Mouse (Mus musculus) neural tube, embryonic 14.5 days (tissue): ENCODE results near the gene Gsg1l. TPM values are rescaled to one million over a fixed set of nuclear protein-coding genes. Genes with fewer than 3 reads are reported as not detected.
A peak's percentile ranks its signal among the peaks of the same experiment; 100 is the strongest.

ENCODE experiments used
- ATAC-seq: fragments of 200-750 bp; cut with Nextera tagmentation; 2 replicates; pipeline ENCODE4 v1.8.0; 2017; ENCODE audit warnings: low read depth, mild to moderate bottlenecking, moderate TSS enrichment, moderate library complexity
- H3K27ac ChIP-seq: fragments of 300-500 bp; sonication (generic); 2 replicates; pipeline ENCODE4 v1.5.1; 2014; ENCODE audit warnings: low read depth, mild to moderate bottlenecking, control low read depth, low read length, moderate library complexity, mixed read lengths
- H3K27me3 ChIP-seq: fragments of 300-500 bp; sonication (generic); 2 replicates; pipeline ENCODE4 v1.6.1; 2014; ENCODE audit warnings: low read length; ENCODE audit not compliant: control insufficient read depth, insufficient read depth
- H3K36me3 ChIP-seq: fragments of 300-500 bp; sonication (generic); 2 replicates; pipeline ENCODE4 v1.6.1; 2014; ENCODE audit warnings: low read length, mixed read lengths; ENCODE audit not compliant: control insufficient read depth, insufficient read depth
- H3K4me1 ChIP-seq: fragments of 300-500 bp; sonication (generic); 2 replicates; pipeline ENCODE4 v1.6.1; 2014; ENCODE audit warnings: low read length; ENCODE audit not compliant: control insufficient read depth, insufficient read depth
- H3K4me2 ChIP-seq: fragments of 300-500 bp; sonication (generic); 2 replicates; pipeline ENCODE4 v1.6.1; 2014; ENCODE audit warnings: mild to moderate bottlenecking, low read depth, low read length, control low read depth
- H3K4me3 ChIP-seq: fragments of 300-500 bp; sonication (generic); 2 replicates; pipeline ENCODE4 v1.5.1; 2014; ENCODE audit warnings: low read depth, low read length, control low read depth, mixed read lengths
- H3K9ac ChIP-seq: fragments of 300-500 bp; sonication (generic); replicated peaks from 2 replicates; pipeline ENCODE4 v1.6.1; 2014; ENCODE audit warnings: low read depth, mild to moderate bottlenecking, control low read depth, low read length, mixed read lengths
- H3K9me3 ChIP-seq: fragments of 300-500 bp; sonication (generic); 2 replicates; pipeline ENCODE4 v1.6.1; 2016; ENCODE audit warnings: low read length; ENCODE audit not compliant: control insufficient read depth
- WGBS: fragments of 180-500 bp; shearing (Covaris S2); extraction: QIAGEN DNeasy Blood & Tissue Kit; methylation state at CpG from one replicate; pipeline ENCODE4 v1.1.7; 2014; 5-methylcytosine and 5-hydroxymethylcytosine counted together
- polyA plus RNA-seq: library from polyadenylated mRNA; unstranded; fragments of >200 nt; fragmentation: Nextera tagmentation; extraction: Ambion mirVana; gene quantifications from 2 replicates; pipeline ENCODE4 v1.2.1, GENCODE M21; 2014

Gene Gsg1l
- polyA plus RNA-seq, 1 experiment from 2014 or later: 14.5 TPM

DNA sequence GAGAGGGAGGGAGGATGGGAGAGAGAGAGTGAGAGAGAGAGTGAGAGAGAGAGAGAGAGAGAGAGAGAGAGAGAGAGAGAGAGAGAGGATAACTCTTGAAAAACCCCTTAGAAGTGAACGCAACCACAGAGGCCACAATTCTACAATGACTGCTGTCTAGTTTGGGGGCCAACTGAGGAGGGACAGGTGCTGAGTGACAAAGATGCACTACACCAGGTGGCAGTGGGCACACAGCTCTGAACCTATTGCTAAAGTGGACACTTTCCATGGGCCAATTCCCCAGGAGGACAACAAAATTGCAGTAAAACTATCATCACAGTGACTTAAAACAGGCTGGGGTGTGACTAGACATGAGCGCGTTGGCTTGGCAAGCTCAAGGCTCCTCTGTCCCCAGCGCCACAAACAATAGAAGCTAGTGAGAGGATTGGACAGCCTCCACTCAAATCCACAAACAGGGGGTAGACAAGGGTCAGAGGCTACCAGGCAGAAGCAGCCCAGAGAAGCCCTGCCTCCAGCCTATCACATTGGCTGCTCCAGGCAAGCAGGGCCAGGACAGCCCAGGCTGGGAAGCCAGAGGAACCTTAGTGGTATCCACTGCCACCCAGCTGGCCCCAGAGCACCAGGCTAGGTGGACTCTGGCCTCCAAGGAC lies 73.9 kb downstream of the Gsg1l start:
- Histone ChIP-seq H3K9me3 (no peaks in the 10 kb centered on the region), H3K36me3 (no peaks in the 10 kb centered on the region), H3K27ac (peak overlapping the region; percentile 70), H3K4me1 (peaks cover 15% of the 10 kb centered on the region; the same call in 1 of the 2 replicates), H3K27me3 (no peaks in the 10 kb centered on the region), H3K4me2 (no peak overlapping the region), H3K9ac (no peak overlapping the region), H3K4me3 (no peak overlapping the region)
- WGBS: 31% methylated on average over 4 of the region's 4 CpGs
- peak; percentile 44; the same call in 1 of the 2 replicates for ATAC-seq

DNA sequence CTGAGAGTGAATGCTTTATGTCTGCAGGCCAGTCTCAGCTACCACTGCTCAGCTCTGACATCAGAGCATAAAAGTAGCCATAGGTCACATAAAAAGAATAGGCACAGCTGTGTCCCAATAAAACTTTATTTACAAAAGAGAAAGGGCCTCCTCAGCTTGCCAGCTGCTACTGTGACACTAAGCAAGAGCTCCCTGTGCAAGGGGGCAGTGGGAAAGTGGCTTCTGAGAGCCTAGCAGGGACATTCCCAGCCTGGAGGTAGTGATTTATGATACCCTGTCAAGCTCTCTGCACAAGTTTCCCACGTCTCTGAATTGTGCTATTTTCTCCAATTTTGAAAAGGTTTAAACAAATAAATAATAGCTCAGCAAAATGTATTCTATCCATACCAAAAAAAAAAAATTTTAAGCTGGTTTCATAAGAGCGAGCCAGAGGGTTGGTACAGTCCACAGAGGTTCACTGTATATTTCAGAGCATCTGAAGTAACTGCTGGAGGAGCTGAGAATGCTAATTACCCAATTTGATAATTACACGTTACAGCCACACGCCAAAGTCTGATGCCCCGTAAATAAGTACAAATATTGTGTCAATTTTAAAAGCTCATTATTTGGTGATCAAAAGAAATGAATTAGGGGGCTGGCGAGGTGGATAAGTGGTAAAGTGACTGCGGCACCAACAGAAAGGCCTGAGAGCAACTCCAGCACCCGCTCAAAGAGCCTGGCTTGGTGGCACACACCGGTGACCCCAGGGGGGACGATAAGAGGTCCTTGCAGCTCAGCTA lies 74.9 kb downstream of the Gsg1l start:
- peak; percentile 36; the same call in 1 of the 2 replicates for ATAC-seq
- H3K27ac ChIP-seq: peak overlapping the region; percentile 44; the same call in 1 of the 2 replicates
- WGBS: 21% methylated on average over 10 of the region's 10 CpGs
- H3K4me1 ChIP-seq: peaks cover 15% of the 10 kb centered on the region; the same call in 1 of the 2 replicates
- no peak overlapping the region for H3K9ac ChIP-seq
- H3K36me3 ChIP-seq: no peaks in the 10 kb centered on the region
- no peak overlapping the region for H3K4me2 ChIP-seq
- H3K4me3 ChIP-seq: no peak overlapping the region
- H3K9me3 ChIP-seq: no peaks in the 10 kb centered on the region
- no peaks in the 10 kb centered on the region for H3K27me3 ChIP-seq

DNA sequence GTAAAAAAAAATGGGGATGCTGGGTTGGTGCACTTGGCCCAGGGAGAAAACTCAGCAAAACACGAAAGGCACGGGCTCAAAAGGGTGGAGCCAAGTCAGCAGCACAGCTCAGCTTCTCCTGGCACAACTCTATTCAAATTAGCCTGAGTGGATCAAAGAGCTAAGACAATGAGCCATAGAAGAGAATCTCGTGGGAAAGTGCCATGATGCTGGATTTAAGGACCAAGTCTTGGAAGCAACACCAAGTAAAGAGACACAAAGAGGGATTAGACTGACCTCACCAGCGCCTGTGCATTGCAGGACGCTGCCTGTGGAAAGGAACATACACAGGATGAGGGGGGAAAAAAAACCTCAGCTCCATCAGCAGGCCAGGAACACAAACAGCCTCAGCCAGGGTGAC lies 76.9 kb downstream of the Gsg1l start:
- Histone ChIP-seq H3K4me3 (no peak overlapping the region), H3K9ac (no peak overlapping the region), H3K27ac (0 out of 2 replicates have a peak overlapping the region, but pooled peaks have one; percentile 7), H3K4me2 (no peak overlapping the region), H3K4me1 (peaks cover 15% of the 10 kb centered on the region; the same call in 1 of the 2 replicates), H3K27me3 (no peaks in the 10 kb centered on the region), H3K36me3 (no peaks in the 10 kb centered on the region), H3K9me3 (no peaks in the 10 kb centered on the region)
- ATAC-seq: no peak
- 23% methylated on average over 5 of the region's 5 CpGs for WGBS

DNA sequence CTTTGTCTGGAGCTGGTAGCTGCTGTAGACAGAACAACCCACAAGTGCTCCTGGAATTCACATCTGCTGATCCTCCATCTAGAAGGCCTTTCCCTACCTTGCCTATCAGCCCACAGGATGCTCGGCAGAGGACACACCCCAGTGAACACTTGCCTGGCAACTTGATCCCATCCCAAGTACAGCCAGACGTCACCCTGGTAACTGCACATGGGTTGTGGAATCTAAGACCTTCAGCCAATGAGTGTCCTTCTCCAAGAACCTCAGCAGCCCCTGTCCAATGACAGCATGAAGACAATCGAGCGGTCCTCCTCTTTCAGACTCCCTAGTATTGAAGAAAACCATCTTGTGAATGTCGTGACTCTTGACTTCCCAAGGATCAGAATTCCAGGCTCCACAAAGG lies 80.5 kb downstream of the Gsg1l start:
- Histone ChIP-seq H3K27ac (no peak overlapping the region), H3K4me1 (no peaks in the 10 kb centered on the region), H3K4me2 (no peak overlapping the region), H3K36me3 (no peaks in the 10 kb centered on the region), H3K9ac (no peak overlapping the region), H3K9me3 (peaks cover 1% of the 10 kb centered on the region; the same call in 1 of the 2 replicates), H3K27me3 (no peaks in the 10 kb centered on the region), H3K4me3 (no peak overlapping the region)
- WGBS: 58% methylated on average over 5 of the region's 5 CpGs
- no peak for ATAC-seq

DNA sequence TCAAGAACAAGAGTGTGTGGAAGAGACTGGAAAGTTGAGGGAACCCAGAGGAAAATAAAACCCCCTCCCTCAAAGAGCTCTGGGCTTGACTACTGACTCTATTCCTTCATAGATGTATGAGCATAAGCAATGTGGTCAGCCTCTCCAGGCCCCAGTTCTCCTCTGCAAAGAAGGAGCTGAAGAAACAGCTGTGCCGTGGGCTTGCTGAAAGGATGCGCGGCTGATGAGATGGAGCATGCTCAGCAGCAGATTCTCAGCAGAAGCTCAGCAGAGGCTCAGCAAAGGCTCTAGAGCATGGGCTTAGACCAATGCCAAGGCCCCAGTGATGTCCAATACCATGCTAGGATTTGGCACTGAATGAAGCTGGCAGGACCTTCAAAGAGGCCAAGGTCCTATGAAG lies 82.3 kb downstream of the Gsg1l start:
- no peak for ATAC-seq
- H3K4me3 ChIP-seq: no peak overlapping the region
- H3K4me1 ChIP-seq: no peaks in the 10 kb centered on the region
- H3K4me2 ChIP-seq: no peak overlapping the region
- H3K9me3 ChIP-seq: peaks cover 4% of the 10 kb centered on the region; the same call in 1 of the 2 replicates
- WGBS: 99% methylated on average over 3 of the region's 3 CpGs
- H3K27ac ChIP-seq: no peak overlapping the region
- H3K9ac ChIP-seq: no peak overlapping the region
- H3K27me3 ChIP-seq: no peaks in the 10 kb centered on the region
- no peaks in the 10 kb centered on the region for H3K36me3 ChIP-seq

DNA sequence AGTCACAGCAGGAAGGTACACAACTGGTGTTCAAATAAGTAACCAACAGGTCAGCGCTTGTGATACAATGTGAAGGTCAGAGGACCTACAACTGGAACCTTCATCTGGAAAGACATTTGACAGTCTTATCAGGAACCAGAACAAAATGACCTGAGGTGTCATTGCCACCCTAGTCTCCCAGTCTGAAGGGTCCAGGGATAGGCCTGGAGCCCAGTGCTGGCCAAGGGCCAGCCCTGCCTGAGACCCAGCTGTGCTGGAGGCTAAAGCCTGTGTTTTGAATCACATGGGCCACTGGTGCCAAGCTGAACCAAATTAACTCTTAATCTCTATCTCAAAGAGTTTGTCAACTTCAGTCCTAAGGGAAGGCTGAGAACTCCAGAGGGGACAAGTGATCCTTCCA lies 86.1 kb downstream of the Gsg1l start:
- Histone ChIP-seq H3K9me3 (peaks cover 4% of the 10 kb centered on the region; the same call in 1 of the 2 replicates), H3K27ac (no peak overlapping the region)
- 100% methylated on average over 1 of the region's 1 CpGs for WGBS

DNA sequence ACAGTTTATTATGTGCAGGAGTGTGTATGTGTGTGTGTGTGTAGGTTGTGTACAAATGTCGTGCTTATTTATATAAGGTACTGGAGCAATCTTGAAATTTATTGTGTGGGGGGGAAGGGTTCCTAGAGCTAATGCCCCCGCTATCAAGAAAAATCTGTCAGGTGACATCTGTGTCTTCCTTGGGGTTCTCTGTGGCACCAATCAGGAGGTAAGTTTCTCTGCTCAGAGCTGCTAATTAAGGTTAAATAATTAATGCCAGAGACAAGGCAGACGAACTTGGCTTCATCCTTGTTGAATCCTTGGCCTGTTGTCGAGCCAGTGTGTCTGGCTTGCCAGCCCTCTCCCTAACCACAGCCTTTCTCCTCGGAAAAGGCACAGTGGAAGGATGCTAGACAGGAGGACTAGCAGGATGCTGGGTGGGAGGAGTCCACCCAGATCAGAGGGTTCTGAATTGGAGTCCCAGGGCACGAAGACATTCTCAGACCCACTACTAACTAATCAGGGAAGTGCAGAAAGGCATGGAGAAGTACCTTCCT lies 89.8 kb downstream of the Gsg1l start:
- no peaks in the 10 kb centered on the region for H3K27me3 ChIP-seq
- H3K4me1 ChIP-seq: 0 out of 2 replicates have a peak, but pooled peaks cover 5% of the 10 kb centered on the region
- no peak overlapping the region for H3K4me2 ChIP-seq
- ATAC-seq: no peak
- no peaks in the 10 kb centered on the region for H3K36me3 ChIP-seq
- H3K27ac ChIP-seq: no peak overlapping the region
- H3K9me3 ChIP-seq: peaks cover 4% of the 10 kb centered on the region; the same call in 1 of the 2 replicates
- WGBS: 55% methylated on average over 6 of the region's 6 CpGs
- no peak overlapping the region for H3K9ac ChIP-seq
- H3K4me3 ChIP-seq: no peak overlapping the region

More for the DNA sequence above, 86.1 kb downstream of the Gsg1l start:
- no peak for ATAC-seq
- no peaks in the 10 kb centered on the region for H3K27me3 ChIP-seq
- H3K36me3 ChIP-seq: no peaks in the 10 kb centered on the region
- H3K4me3 ChIP-seq: no peak overlapping the region
- H3K9ac ChIP-seq: no peak overlapping the region
- no peak overlapping the region for H3K4me2 ChIP-seq
- H3K4me1 ChIP-seq: 0 out of 2 replicates have a peak, but pooled peaks cover 5% of the 10 kb centered on the region

DNA sequence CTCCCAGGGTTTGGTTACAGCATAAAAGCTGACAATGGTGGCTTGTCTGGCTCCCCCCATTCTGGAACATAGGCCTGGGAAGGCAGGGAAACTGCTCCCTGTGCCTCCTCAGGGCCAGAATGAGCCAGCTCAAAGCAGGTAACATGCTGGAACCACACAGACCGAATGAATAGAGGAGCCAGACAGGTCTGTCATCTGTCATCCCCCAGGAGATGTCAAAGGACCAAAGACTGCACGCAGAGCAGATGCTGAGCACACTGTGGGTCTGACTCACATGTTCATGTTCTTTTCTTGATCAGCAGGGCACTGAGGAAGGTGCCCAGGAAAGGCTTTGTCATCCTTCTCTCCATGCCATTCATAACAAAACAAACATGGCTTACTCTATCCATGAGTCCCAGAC lies 90.4 kb downstream of the Gsg1l start:
- Histone ChIP-seq H3K27me3 (no peaks in the 10 kb centered on the region), H3K4me3 (no peak overlapping the region), H3K4me2 (no peak overlapping the region), H3K9me3 (peaks cover 4% of the 10 kb centered on the region; the same call in 1 of the 2 replicates), H3K36me3 (no peaks in the 10 kb centered on the region), H3K9ac (no peak overlapping the region), H3K4me1 (0 out of 2 replicates have a peak, but pooled peaks cover 5% of the 10 kb centered on the region), H3K27ac (peak overlapping the region; percentile 16; the same call in 1 of the 2 replicates)
- ATAC-seq: no peak
- 18% methylated on average over 2 of the region's 2 CpGs for WGBS
